Mouse (Mus musculus): Measurements from ENCODE around the gene Mapk8ip1.

GRCm38 (mm10) chr2:92354224-92354623 is 46.8 kb downstream of the Mapk8ip1 start:
- TF ChIP-seq GATA1 (IDR thresholded peaks at IDR 0.05; ENCODE audit: borderline replicate concordance, low read length), result no peak
- no peak for TF ChIP-seq FLI1 (IDR thresholded peaks at IDR 0.05; ENCODE audit: low read length)
